Mouse (Mus musculus) liver (tissue): Measurements from ENCODE around the gene Tmem234.

ENCODE experiments used
- DNase-seq: peaks from one replicate; pipeline ENCODE4 v3.0.0-alpha.2; 2020; ENCODE audit warnings: mixed read lengths

The Tmem234 gene

GRCm38 (mm10) chr4:129672878-129673449 is 72.5 kb downstream of the Tmem234 start:
- DNase-seq: no peak
